Mouse (Mus musculus): ENCODE measurements around the gene Galnt18.

- TF ChIP-seq CTCF (IDR thresholded peaks at IDR 0.05; ENCODE audit: extremely low read depth, insufficient read length, insufficient replicate concordance, low read depth, low read length) (no peak), POLR2A (IDR thresholded peaks at IDR 0.05; ENCODE audit: low read depth, low read length) (no peak)
These were observed 43.4 kb downstream of the Galnt18 start for GRCm38 (mm10) chr7:111736365-111736764.

Measured in small intestine, adult 2 months (tissue).